Mouse (Mus musculus) stomach, embryonic 15.5 days (tissue): ENCODE measurements at regions not wholly inside any gene's neighbourhood (a gene's known extent, or its start where the extent isn't known, plus 50 kb on each side); places are given as distances from the start of the nearest gene placed in this dataset.

Source experiments
- ATAC-seq: fragments of 200-750 bp; cut with Nextera tagmentation; 2 replicates; pipeline ENCODE4 v1.8.0; 2017; ENCODE audit warnings: low read depth, moderate number of reproducible peaks, moderate TSS enrichment; ENCODE audit not compliant: insufficient read depth, low FRiP score
- H3K27ac ChIP-seq: fragments of 300-500 bp; sonication (generic); 2 replicates; pipeline ENCODE4 v1.5.1; 2015; ENCODE audit warnings: mild to moderate bottlenecking, inconsistent platforms
- H3K27me3 ChIP-seq: fragments of 300-500 bp; sonication (generic); replicated peaks from 2 replicates; pipeline ENCODE4 v1.6.1; 2015; ENCODE audit warnings: inconsistent platforms
- H3K36me3 ChIP-seq: fragments of 300-500 bp; sonication (generic); 2 replicates; pipeline ENCODE4 v1.6.1; 2015; ENCODE audit warnings: inconsistent platforms
- H3K4me1 ChIP-seq: fragments of 300-500 bp; sonication (generic); 2 replicates; pipeline ENCODE4 v1.6.1; 2015; ENCODE audit warnings: inconsistent platforms
- H3K4me2 ChIP-seq: fragments of 300-500 bp; sonication (generic); 2 replicates; pipeline ENCODE4 v1.6.1; 2015; ENCODE audit warnings: mild to moderate bottlenecking, inconsistent platforms
- H3K4me3 ChIP-seq: fragments of 300-500 bp; sonication (generic); replicated peaks from 2 replicates; pipeline ENCODE4 v1.5.1; 2015; ENCODE audit warnings: inconsistent platforms
- H3K9ac ChIP-seq: fragments of 300-500 bp; sonication (generic); 2 replicates; pipeline ENCODE4 v1.6.1; 2015; ENCODE audit warnings: inconsistent platforms
- H3K9me3 ChIP-seq: fragments of 300-500 bp; sonication (generic); 2 replicates; pipeline ENCODE4 v1.6.1; 2016; ENCODE audit warnings: inconsistent platforms
- WGBS: fragments of 180-500 bp; shearing (Covaris S2); methylation state at CpG from one replicate; pipeline ENCODE4 v1.1.7; 2015; 5-methylcytosine and 5-hydroxymethylcytosine counted together

GRCm38 (mm10) chr7:111420698-111421097 is 337.9 kb upstream of the Eif4g2 start:
- 79% methylated on average over 3 of the region's 3 CpGs for WGBS
- no peaks in the 10 kb centered on the region for H3K36me3 ChIP-seq
- H3K27me3 ChIP-seq, result no peaks in the 10 kb centered on the region
- no peaks in the 10 kb centered on the region for H3K9me3 ChIP-seq
- no peak overlapping the region for H3K4me2 ChIP-seq
- no peak overlapping the region for H3K27ac ChIP-seq
- H3K4me1 ChIP-seq, result no peaks in the 10 kb centered on the region
- no peak for ATAC-seq
- no peak overlapping the region for H3K9ac ChIP-seq
- H3K4me3 ChIP-seq, result no peak overlapping the region

- 47% methylated on average over 2 of the region's 3 CpGs for WGBS
- ATAC-seq, result no peak
- Histone ChIP-seq H3K27me3 (no peaks in the 10 kb centered on the region), H3K4me2 (no peak overlapping the region), H3K36me3 (no peaks in the 10 kb centered on the region), H3K4me3 (no peak overlapping the region), H3K27ac (no peak overlapping the region), H3K9me3 (no peaks in the 10 kb centered on the region), H3K4me1 (no peaks in the 10 kb centered on the region), H3K9ac (no peak overlapping the region)
These were observed 334.9 kb upstream of the Eif4g2 start for GRCm38 (mm10) chr7:111417735-111418134.

- Histone ChIP-seq H3K36me3 (no peaks in the 10 kb centered on the region), H3K9ac (no peak overlapping the region), H3K4me2 (no peak overlapping the region), H3K27ac (no peak overlapping the region), H3K4me3 (no peak overlapping the region), H3K27me3 (no peaks in the 10 kb centered on the region), H3K9me3 (no peaks in the 10 kb centered on the region), H3K4me1 (no peaks in the 10 kb centered on the region)
- ATAC-seq, result no peak
- WGBS, result 78% methylated on average over 6 of the region's 6 CpGs
These were observed 333.2 kb upstream of the Eif4g2 start for GRCm38 (mm10) chr7:111416061-111416460.

GRCm38 (mm10) chr7:111413745-111414144 is 330.9 kb upstream of the Eif4g2 start:
- Histone ChIP-seq H3K4me3 (no peak overlapping the region), H3K27ac (no peak overlapping the region), H3K27me3 (no peaks in the 10 kb centered on the region), H3K9me3 (no peaks in the 10 kb centered on the region), H3K4me2 (no peak overlapping the region), H3K36me3 (no peaks in the 10 kb centered on the region), H3K4me1 (no peaks in the 10 kb centered on the region), H3K9ac (no peak overlapping the region)
- 50% methylated on average over 4 of the region's 4 CpGs for WGBS
- no peak for ATAC-seq

- Histone ChIP-seq H3K27ac (no peak overlapping the region), H3K36me3 (no peaks in the 10 kb centered on the region), H3K27me3 (no peaks in the 10 kb centered on the region), H3K9ac (no peak overlapping the region), H3K9me3 (no peaks in the 10 kb centered on the region), H3K4me3 (no peak overlapping the region), H3K4me1 (no peaks in the 10 kb centered on the region), H3K4me2 (no peak overlapping the region)
- ATAC-seq, result no peak
- 84% methylated on average over 2 of the region's 2 CpGs for WGBS
These were observed 330.1 kb upstream of the Eif4g2 start for GRCm38 (mm10) chr7:111412957-111413356.

GRCm38 (mm10) chr7:111411386-111411960 is 328.6 kb upstream of the Eif4g2 start:
- H3K27ac ChIP-seq, result no peak overlapping the region
- H3K9me3 ChIP-seq, result no peaks in the 10 kb centered on the region
- H3K4me1 ChIP-seq, result no peaks in the 10 kb centered on the region
- no peak overlapping the region for H3K4me2 ChIP-seq
- H3K27me3 ChIP-seq, result no peaks in the 10 kb centered on the region
- H3K36me3 ChIP-seq, result no peaks in the 10 kb centered on the region
- H3K9ac ChIP-seq, result no peak overlapping the region
- H3K4me3 ChIP-seq, result no peak overlapping the region
- WGBS, result 89% methylated on average over 5 of the region's 5 CpGs
- ATAC-seq, result no peak

GRCm38 (mm10) chr7:111395972-111396371 is 313.1 kb upstream of the Eif4g2 start:
- no peak overlapping the region for H3K4me3 ChIP-seq
- 72% methylated on average over 2 of the region's 2 CpGs for WGBS
- H3K4me1 ChIP-seq, result no peaks in the 10 kb centered on the region
- no peak overlapping the region for H3K4me2 ChIP-seq
- no peak overlapping the region for H3K27ac ChIP-seq
- H3K36me3 ChIP-seq, result no peaks in the 10 kb centered on the region
- ATAC-seq, result no peak
- H3K27me3 ChIP-seq, result no peaks in the 10 kb centered on the region
- H3K9ac ChIP-seq, result no peak overlapping the region
- no peaks in the 10 kb centered on the region for H3K9me3 ChIP-seq

GRCm38 (mm10) chr7:111395111-111395510 is 312.3 kb upstream of the Eif4g2 start:
- no peak for ATAC-seq
- H3K4me1 ChIP-seq, result no peaks in the 10 kb centered on the region

GRCm38 (mm10) chr7:111393846-111394245 is 311.0 kb upstream of the Eif4g2 start:
- ATAC-seq, result no peak
- Histone ChIP-seq H3K9ac (no peak overlapping the region), H3K36me3 (no peaks in the 10 kb centered on the region), H3K4me3 (no peak overlapping the region), H3K27ac (no peak overlapping the region), H3K4me1 (no peaks in the 10 kb centered on the region), H3K27me3 (no peaks in the 10 kb centered on the region), H3K4me2 (no peak overlapping the region), H3K9me3 (no peaks in the 10 kb centered on the region)

More at GRCm38 (mm10) chr7:111395111-111395510, 312.3 kb upstream of the Eif4g2 start:
- Histone ChIP-seq H3K9me3 (no peaks in the 10 kb centered on the region), H3K4me3 (no peak overlapping the region), H3K4me2 (no peak overlapping the region), H3K9ac (no peak overlapping the region), H3K36me3 (no peaks in the 10 kb centered on the region), H3K27me3 (no peaks in the 10 kb centered on the region), H3K27ac (no peak overlapping the region)
- whole genome bisulfite sequencing, result 74% methylated on average over 6 of the region's 6 CpGs

GRCm38 (mm10) chr7:111389690-111390089 is 306.9 kb upstream of the Eif4g2 start:
- Histone ChIP-seq H3K27me3 (no peaks in the 10 kb centered on the region), H3K9ac (no peak overlapping the region), H3K4me3 (no peak overlapping the region), H3K9me3 (no peaks in the 10 kb centered on the region), H3K4me1 (no peaks in the 10 kb centered on the region), H3K36me3 (no peaks in the 10 kb centered on the region), H3K4me2 (no peak overlapping the region), H3K27ac (no peak overlapping the region)
- no peak for ATAC-seq

GRCm38 (mm10) chr7:111374534-111374933 is 291.7 kb upstream of the Eif4g2 start:
- no peaks in the 10 kb centered on the region for H3K27me3 ChIP-seq
- no peak for ATAC-seq
- H3K4me1 ChIP-seq, result no peaks in the 10 kb centered on the region
- H3K27ac ChIP-seq, result no peak overlapping the region
- no peak overlapping the region for H3K9ac ChIP-seq
- H3K36me3 ChIP-seq, result no peaks in the 10 kb centered on the region
- no peaks in the 10 kb centered on the region for H3K9me3 ChIP-seq
- no peak overlapping the region for H3K4me2 ChIP-seq
- no peak overlapping the region for H3K4me3 ChIP-seq
- WGBS, result 89% methylated on average over 7 of the region's 7 CpGs

- H3K4me3 ChIP-seq, result no peak overlapping the region
- no peak overlapping the region for H3K27ac ChIP-seq
- no peak for ATAC-seq
- no peak overlapping the region for H3K9ac ChIP-seq
- 62% methylated on average over 10 of the region's 10 CpGs for WGBS
- no peak overlapping the region for H3K4me2 ChIP-seq
- no peaks in the 10 kb centered on the region for H3K27me3 ChIP-seq
- H3K4me1 ChIP-seq, result no peaks in the 10 kb centered on the region
- no peaks in the 10 kb centered on the region for H3K36me3 ChIP-seq
- no peaks in the 10 kb centered on the region for H3K9me3 ChIP-seq
These were observed 290.7 kb upstream of the Eif4g2 start for GRCm38 (mm10) chr7:111373380-111374173.
